Mouse (Mus musculus): ENCODE results near the gene Snapc2. TPM values are rescaled to one million over a fixed set of nuclear protein-coding genes. Genes with fewer than 3 reads are reported as not detected.
A peak's percentile ranks its signal among the peaks of the same experiment; 100 is the strongest.

The Snapc2 gene
- polyA plus RNA-seq, 1 experiment from 2014 or later: 12.6 TPM

DNA sequence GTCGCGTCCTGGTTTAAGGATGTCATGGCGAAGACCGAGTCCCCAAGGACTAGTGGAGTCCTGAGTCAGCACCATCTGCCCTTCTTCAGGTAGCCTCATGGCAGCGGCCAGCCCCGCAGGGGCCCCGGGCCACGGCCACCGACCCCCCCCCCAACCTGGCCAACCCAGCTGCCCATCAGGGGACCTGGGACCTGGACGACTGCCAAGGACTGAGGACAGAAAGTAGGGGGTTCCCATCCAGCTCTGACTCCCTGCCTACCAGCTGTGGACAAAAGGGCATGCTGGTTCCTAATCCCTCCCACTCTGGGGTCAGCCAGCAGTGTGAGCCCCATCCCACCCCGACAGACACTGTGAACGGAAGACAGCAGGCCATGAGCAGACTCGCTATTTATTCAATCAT lies 7.1 kb upstream of the Snapc2 start:
- TF ChIP-seq CTCF (IDR thresholded peaks at IDR 0.05; ENCODE audit: low read depth) (no peak), EP300 (IDR thresholded peaks at IDR 0.05; ENCODE audit: low read depth) (no peak)
- H3K4me2 ChIP-seq (ENCODE audit: low read depth, low read length): no peak overlapping the region
- no peaks in the 10 kb centered on the region for H3K9me3 ChIP-seq (ENCODE audit: low read length)
- ATAC-seq (no peak), DNase-seq (no peak)
- WGBS (ENCODE audit: insufficient replicate concordance): 80% methylated on average over 13 of the region's 13 CpGs
- no peak overlapping the region for H3K27ac ChIP-seq (ENCODE audit: low read depth)
- H3K4me1 ChIP-seq (ENCODE audit: insufficient read depth): peaks cover under 1% of the 10 kb centered on the region; the same call in 1 of the 2 replicates
- no peak overlapping the region for H3K4me3 ChIP-seq (ENCODE audit: low read depth, low read length)
- no peaks in the 10 kb centered on the region for H3K27me3 ChIP-seq (ENCODE audit: insufficient read depth, low read length)
- H3K9ac ChIP-seq (replicated peaks): no peak overlapping the region
- peaks cover 50% of the 10 kb centered on the region for H3K36me3 ChIP-seq (replicated peaks; ENCODE audit: insufficient read depth, low read length)

DNA sequence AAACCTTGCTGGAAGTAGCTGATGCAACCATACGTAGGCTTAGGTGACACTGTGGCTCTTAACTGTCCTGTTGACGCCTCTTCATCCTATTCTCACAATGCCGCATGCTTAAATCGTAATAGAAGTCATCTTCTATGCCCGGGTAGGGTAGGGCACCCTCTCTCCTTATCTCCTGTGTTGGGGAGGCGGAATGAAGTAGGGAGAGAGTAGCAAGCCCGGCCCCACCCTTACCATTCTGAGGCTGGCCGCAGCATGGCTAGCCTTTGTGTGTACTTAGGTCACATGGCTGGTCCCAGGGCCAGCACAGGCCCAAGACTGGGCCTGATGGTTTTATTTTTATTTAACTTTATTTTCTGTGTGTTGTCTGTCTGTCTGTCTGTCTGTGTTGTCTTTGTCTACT lies 5.6 kb upstream of the Snapc2 start:
- 78% methylated on average over 8 of the region's 8 CpGs for WGBS (ENCODE audit: insufficient replicate concordance)
- Histone ChIP-seq H3K36me3 (replicated peaks; ENCODE audit: insufficient read depth, low read length) (peaks cover 47% of the 10 kb centered on the region), H3K27ac (ENCODE audit: low read depth) (no peak overlapping the region)

GRCm38 (mm10) chr8:4247951-4248540 lies 4.8 kb upstream of the Snapc2 start, which contains the start of gene Tgfbr3l:
Tgfbr3l (plus strand) TSS chr8:4248214.
- H3K4me2 ChIP-seq (ENCODE audit: low read depth, low read length): no peak within 1 kb of the TSS
- TF ChIP-seq EP300 (IDR thresholded peaks at IDR 0.05; ENCODE audit: low read depth) (no peak), CTCF (IDR thresholded peaks at IDR 0.05; ENCODE audit: low read depth) (no peak)
- no peak within 1 kb of the TSS for H3K27ac ChIP-seq (ENCODE audit: low read depth)
- H3K4me1 ChIP-seq (ENCODE audit: insufficient read depth): peaks cover 6% of the 10 kb centered on the region; the same call in 1 of the 2 replicates
- H3K36me3 ChIP-seq (replicated peaks; ENCODE audit: insufficient read depth, low read length): peaks cover 42% of the 10 kb centered on the region
- ATAC-seq: no peak
- H3K4me3 ChIP-seq (ENCODE audit: low read depth, low read length): no peak within 1 kb of the TSS
- 88% methylated on average over 15 of the region's 15 CpGs for WGBS (ENCODE audit: insufficient replicate concordance)
- no peaks in the 10 kb centered on the region for H3K9me3 ChIP-seq (ENCODE audit: low read length)
- no peaks in the 10 kb centered on the region for H3K27me3 ChIP-seq (ENCODE audit: insufficient read depth, low read length)
- no peak within 1 kb of the TSS for H3K9ac ChIP-seq (replicated peaks)
- DNase-seq: no peak

More for the DNA sequence above, 5.6 kb upstream of the Snapc2 start:
- H3K4me3 ChIP-seq (ENCODE audit: low read depth, low read length): no peak overlapping the region
- no peak for ATAC-seq
- H3K4me1 ChIP-seq (ENCODE audit: insufficient read depth): peaks cover under 1% of the 10 kb centered on the region; the same call in 1 of the 2 replicates
- no peaks in the 10 kb centered on the region for H3K9me3 ChIP-seq (ENCODE audit: low read length)
- no peaks in the 10 kb centered on the region for H3K27me3 ChIP-seq (ENCODE audit: insufficient read depth, low read length)
- H3K9ac ChIP-seq (replicated peaks): no peak overlapping the region
- H3K4me2 ChIP-seq (ENCODE audit: low read depth, low read length): no peak overlapping the region
- TF ChIP-seq EP300 (IDR thresholded peaks at IDR 0.05; ENCODE audit: low read depth) (no peak), CTCF (IDR thresholded peaks at IDR 0.05; ENCODE audit: low read depth) (no peak)
- no peak for DNase-seq

- no peak for TF ChIP-seq EP300 (IDR thresholded peaks at IDR 0.05; ENCODE audit: low read depth)
- TF ChIP-seq CTCF (IDR thresholded peaks at IDR 0.05; ENCODE audit: low read depth): no peak
- no peak overlapping the region for H3K27ac ChIP-seq (ENCODE audit: low read depth)
- no peaks in the 10 kb centered on the region for H3K27me3 ChIP-seq (ENCODE audit: insufficient read depth, low read length)
- H3K4me2 ChIP-seq (ENCODE audit: low read depth, low read length): no peak overlapping the region
- no peak overlapping the region for H3K9ac ChIP-seq (replicated peaks)
- no peaks in the 10 kb centered on the region for H3K9me3 ChIP-seq (ENCODE audit: low read length)
- H3K36me3 ChIP-seq (replicated peaks; ENCODE audit: insufficient read depth, low read length): peaks cover 30% of the 10 kb centered on the region
- 44% methylated on average over 29 of the region's 29 CpGs for WGBS (ENCODE audit: insufficient replicate concordance)
- DNase-seq: no peak
- no peak overlapping the region for H3K4me3 ChIP-seq (ENCODE audit: low read depth, low read length)
- H3K4me1 ChIP-seq (ENCODE audit: insufficient read depth): peaks cover 13% of the 10 kb centered on the region
- no peak for ATAC-seq
Measured at GRCm38 (mm10) chr8:4249213-4249612, 3.7 kb upstream of the Snapc2 start.

DNA sequence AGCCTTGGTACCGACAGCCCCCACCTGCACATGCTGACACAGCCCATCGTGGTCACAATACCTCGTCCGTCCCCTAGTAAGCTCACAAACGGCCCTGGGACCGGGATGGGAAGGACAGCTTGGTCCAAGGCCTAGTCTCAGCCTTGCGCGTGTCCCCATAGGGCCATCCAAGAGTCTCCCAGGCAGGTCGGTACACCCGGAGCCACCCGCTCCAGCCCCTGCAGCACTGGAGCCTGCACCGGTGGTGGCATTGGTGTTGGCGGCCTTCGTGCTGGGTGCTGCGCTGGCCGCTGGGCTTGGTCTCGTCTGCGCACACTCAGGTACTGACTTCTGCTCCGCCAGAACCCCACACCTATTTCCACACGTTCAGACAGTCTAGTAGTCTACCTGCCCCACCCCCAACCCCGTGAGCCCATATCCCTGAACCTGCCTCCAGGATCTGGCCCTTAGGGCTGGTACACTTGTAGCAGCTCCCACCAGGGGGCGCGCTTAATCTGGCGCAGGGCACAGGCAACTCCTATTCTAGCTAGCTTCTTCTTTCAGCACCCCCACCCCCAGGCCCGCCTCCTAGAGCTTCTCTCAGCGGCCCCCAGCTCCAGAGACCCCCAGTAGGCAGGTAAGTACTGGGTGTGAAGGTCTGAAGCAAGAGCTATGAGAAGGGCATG lies 2.4 kb upstream of the Snapc2 start:
- no peaks in the 10 kb centered on the region for H3K27me3 ChIP-seq (ENCODE audit: insufficient read depth, low read length)
- H3K4me3 ChIP-seq (ENCODE audit: low read depth, low read length): no peak overlapping the region
- no peak overlapping the region for H3K27ac ChIP-seq (ENCODE audit: low read depth)
- ATAC-seq: peak; percentile 28
- DNase-seq: peak; percentile 91
- peaks cover 18% of the 10 kb centered on the region for H3K36me3 ChIP-seq (replicated peaks; ENCODE audit: insufficient read depth, low read length)
- H3K4me1 ChIP-seq (ENCODE audit: insufficient read depth): peaks cover 13% of the 10 kb centered on the region
- H3K9ac ChIP-seq (replicated peaks): no peak overlapping the region
- no peak overlapping the region for H3K4me2 ChIP-seq (ENCODE audit: low read depth, low read length)
- TF ChIP-seq CTCF (IDR thresholded peaks at IDR 0.05; ENCODE audit: low read depth): peak; percentile 93
- no peak for TF ChIP-seq EP300 (IDR thresholded peaks at IDR 0.05; ENCODE audit: low read depth)
- WGBS (ENCODE audit: insufficient replicate concordance): 45% methylated on average over 26 of the region's 26 CpGs
- H3K9me3 ChIP-seq (ENCODE audit: low read length): no peaks in the 10 kb centered on the region

DNA sequence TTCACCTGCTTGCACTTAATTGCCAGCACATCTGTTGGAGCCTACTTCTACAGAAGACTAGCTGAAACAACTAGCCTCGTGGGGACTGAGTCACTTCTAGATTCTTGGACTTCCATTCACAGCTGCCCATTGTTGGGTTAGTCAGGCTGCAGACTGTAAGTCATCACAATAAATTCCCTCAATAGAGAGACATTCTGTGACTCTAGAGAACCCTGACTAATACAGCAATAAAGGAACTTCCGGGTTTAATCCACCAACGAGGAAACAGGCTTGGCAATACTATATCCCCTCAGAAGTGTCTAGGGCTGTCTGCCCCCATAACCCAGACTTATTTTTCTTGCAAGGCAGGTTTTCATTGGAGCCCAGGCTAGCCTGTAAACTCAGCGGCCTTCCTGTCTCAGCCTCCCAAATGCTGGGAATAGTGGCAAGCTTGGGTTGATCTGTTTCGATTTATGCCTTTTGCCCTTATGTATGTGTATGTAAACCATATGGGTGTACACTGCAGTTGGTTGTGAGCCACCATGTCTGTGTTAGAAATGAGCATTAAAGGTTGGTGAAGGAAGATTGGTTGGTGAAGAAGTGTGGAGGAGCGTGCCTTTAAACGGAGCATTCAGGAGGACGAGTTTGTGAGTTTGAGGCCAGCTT lies 642 bp upstream of the Snapc2 start:
- H3K9me3 ChIP-seq (ENCODE audit: low read length): no peaks in the 10 kb centered on the region
- peak overlapping the region; percentile 85 for H3K4me2 ChIP-seq (ENCODE audit: low read depth, low read length)
- no peaks in the 10 kb centered on the region for H3K27me3 ChIP-seq (ENCODE audit: insufficient read depth, low read length)
- peaks cover 13% of the 10 kb centered on the region for H3K4me1 ChIP-seq (ENCODE audit: insufficient read depth)
- H3K9ac ChIP-seq (replicated peaks): peak overlapping the region; percentile 93
- no peak for DNase-seq
- H3K27ac ChIP-seq (ENCODE audit: low read depth): peak overlapping the region; percentile 74; the same call in 1 of the 2 replicates
- WGBS (ENCODE audit: insufficient replicate concordance): 40% methylated on average over 8 of the region's 8 CpGs
- peaks cover 7% of the 10 kb centered on the region for H3K36me3 ChIP-seq (replicated peaks; ENCODE audit: insufficient read depth, low read length)
- ATAC-seq: no peak
- H3K4me3 ChIP-seq (ENCODE audit: low read depth, low read length): peak overlapping the region; percentile 93
- no peak for TF ChIP-seq EP300 (IDR thresholded peaks at IDR 0.05; ENCODE audit: low read depth)
- TF ChIP-seq CTCF (IDR thresholded peaks at IDR 0.05; ENCODE audit: low read depth): no peak
